Mouse (Mus musculus): ENCODE measurements around the gene Pgp. TPM values are rescaled to one million over a fixed set of nuclear protein-coding genes. Genes with fewer than 3 reads are reported as not detected.

The Pgp gene
- total and polyA plus RNA-seq, 3 experiments, result 13.3 to 58.3 (median 19.6) TPM

- Histone ChIP-seq H3K4me1 (ENCODE audit: insufficient read depth, low read depth, low read length) (no peaks in the 10 kb centered on the region; the same call in 1 of the 2 replicates), H3K27me3 (ENCODE audit: insufficient read depth, low read length) (peaks cover 50% of the 10 kb centered on the region), H3K36me3 (replicated peaks) (no peaks in the 10 kb centered on the region), H3K9me3 (replicated peaks) (no peaks in the 10 kb centered on the region), H3K4me3 (ENCODE audit: low read depth, low read length) (no peak overlapping the region)
- TF ChIP-seq POLR2AphosphoS5 (IDR thresholded peaks at IDR 0.05; ENCODE audit: insufficient replicate concordance, low read depth, low read length) (no peak), GATA1 (IDR thresholded peaks at IDR 0.05; ENCODE audit: borderline replicate concordance, low read length) (no peak), TAL1 (conservative IDR thresholded peaks at IDR 0.05; ENCODE audit: low read depth, low read length) (no peak), GATA2 (IDR thresholded peaks at IDR 0.05; ENCODE audit: borderline replicate concordance, low read depth, low read length) (no peak), CTCF (IDR thresholded peaks at IDR 0.05; ENCODE audit: low read depth, low read length) (no peak)
- ATAC-seq (ENCODE audit: extremely low read depth, insufficient number of reproducible peaks, low FRiP score, poor library complexity, severe bottlenecking) (no peak), DNase-seq (ENCODE audit: low spot score) (no peak)
These were observed 25.8 kb downstream of the Pgp start for GRCm38 (mm10) chr17:24496026-24496425.

DNA sequence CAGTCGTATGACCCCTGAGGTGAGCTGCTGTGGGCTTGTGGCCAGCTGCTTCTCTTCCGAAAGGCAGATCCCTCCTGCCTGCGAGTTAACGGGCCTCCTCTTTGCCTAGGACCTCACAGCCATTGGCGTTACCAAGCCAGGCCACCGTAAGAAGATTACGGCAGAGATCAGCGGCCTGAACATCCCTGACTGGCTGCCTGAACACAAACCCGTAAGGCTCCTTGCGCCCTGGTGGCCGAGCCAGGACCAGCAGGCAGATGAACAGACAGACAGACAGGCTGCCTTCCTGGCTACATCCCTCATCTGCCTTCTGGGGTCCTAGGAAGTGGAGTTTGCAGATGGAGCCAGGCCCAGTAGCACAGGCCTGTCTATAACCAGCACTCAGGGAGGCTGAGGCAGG is 32.0 kb downstream of the Pgp start:
- Histone ChIP-seq H3K9me3 (replicated peaks) (no peaks in the 10 kb centered on the region), H3K27me3 (ENCODE audit: insufficient read depth, low read length) (peaks cover 66% of the 10 kb centered on the region), H3K4me1 (ENCODE audit: insufficient read depth, low read depth, low read length) (peaks cover 11% of the 10 kb centered on the region; the same call in 1 of the 2 replicates), H3K4me3 (ENCODE audit: low read depth, low read length) (no peak overlapping the region), H3K36me3 (replicated peaks) (peaks cover 28% of the 10 kb centered on the region)
- TF ChIP-seq GATA1 (IDR thresholded peaks at IDR 0.05; ENCODE audit: borderline replicate concordance, low read length) (no peak), TAL1 (conservative IDR thresholded peaks at IDR 0.05; ENCODE audit: low read depth, low read length) (no peak), GATA2 (IDR thresholded peaks at IDR 0.05; ENCODE audit: borderline replicate concordance, low read depth, low read length) (no peak), CTCF (IDR thresholded peaks at IDR 0.05; ENCODE audit: low read depth, low read length) (no peak), POLR2AphosphoS5 (IDR thresholded peaks at IDR 0.05; ENCODE audit: insufficient replicate concordance, low read depth, low read length) (no peak)
- ATAC-seq (ENCODE audit: extremely low read depth, insufficient number of reproducible peaks, low FRiP score, poor library complexity, severe bottlenecking) (no peak), DNase-seq (ENCODE audit: low spot score) (no peak)

- Histone ChIP-seq H3K36me3 (replicated peaks) (peaks cover 46% of the 10 kb centered on the region), H3K4me1 (ENCODE audit: insufficient read depth, low read depth, low read length) (peaks cover 16% of the 10 kb centered on the region; the same call in 1 of the 2 replicates), H3K4me3 (ENCODE audit: low read depth, low read length) (no peak overlapping the region), H3K27me3 (ENCODE audit: insufficient read depth, low read length) (peaks cover 53% of the 10 kb centered on the region), H3K9me3 (replicated peaks) (no peaks in the 10 kb centered on the region)
- ATAC-seq (ENCODE audit: extremely low read depth, insufficient number of reproducible peaks, low FRiP score, poor library complexity, severe bottlenecking) (no peak), DNase-seq (ENCODE audit: low spot score) (no peak)
- TF ChIP-seq GATA2 (IDR thresholded peaks at IDR 0.05; ENCODE audit: borderline replicate concordance, low read depth, low read length) (no peak), POLR2AphosphoS5 (IDR thresholded peaks at IDR 0.05; ENCODE audit: insufficient replicate concordance, low read depth, low read length) (no peak), GATA1 (IDR thresholded peaks at IDR 0.05; ENCODE audit: borderline replicate concordance, low read length) (no peak), TAL1 (conservative IDR thresholded peaks at IDR 0.05; ENCODE audit: low read depth, low read length) (no peak), CTCF (IDR thresholded peaks at IDR 0.05; ENCODE audit: low read depth, low read length) (no peak)
These were observed 33.9 kb downstream of the Pgp start for GRCm38 (mm10) chr17:24504085-24504484.

DNA sequence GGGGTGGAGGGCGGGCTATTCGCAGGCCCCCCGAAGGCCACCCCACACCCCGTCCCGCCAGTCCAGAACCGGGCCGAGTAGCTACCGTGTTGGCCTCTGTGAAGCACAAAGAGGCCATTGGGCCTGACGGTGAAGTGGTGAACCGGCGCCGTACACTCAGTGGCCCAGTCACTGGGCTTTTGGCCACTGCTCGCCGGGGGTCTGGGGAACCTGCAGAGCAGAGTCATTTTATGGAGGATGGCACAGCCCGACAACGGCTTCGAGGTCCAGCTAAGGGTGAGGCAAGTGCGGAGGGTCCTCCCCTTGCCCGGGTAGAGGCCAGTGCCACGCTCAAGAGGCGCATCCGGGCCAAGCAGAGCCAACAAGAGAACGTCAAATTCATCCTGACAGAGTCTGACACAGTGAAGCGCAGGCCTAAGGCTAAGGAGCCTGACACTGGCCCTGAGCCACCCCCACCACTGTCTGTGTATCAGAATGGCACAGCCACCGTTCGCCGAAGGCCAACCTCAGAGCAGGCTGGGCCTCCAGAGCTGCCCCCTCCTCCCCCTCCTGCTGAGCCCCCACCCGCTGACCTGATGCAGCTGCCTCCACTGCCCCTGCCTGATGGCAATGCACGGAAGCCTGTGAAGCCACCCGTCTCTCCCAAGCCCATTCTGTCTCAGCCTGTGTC is 35.2 kb downstream of the Pgp start:
- peaks cover 41% of the 10 kb centered on the region for H3K27me3 ChIP-seq (ENCODE audit: insufficient read depth, low read length)
- H3K4me1 ChIP-seq (ENCODE audit: insufficient read depth, low read depth, low read length), result peaks cover 16% of the 10 kb centered on the region; the same call in 1 of the 2 replicates
- H3K9me3 ChIP-seq (replicated peaks), result no peaks in the 10 kb centered on the region
- H3K36me3 ChIP-seq (replicated peaks), result peaks cover 60% of the 10 kb centered on the region
- ATAC-seq (ENCODE audit: extremely low read depth, insufficient number of reproducible peaks, low FRiP score, poor library complexity, severe bottlenecking) (no peak), DNase-seq (ENCODE audit: low spot score) (no peak)
- no peak overlapping the region for H3K4me3 ChIP-seq (ENCODE audit: low read depth, low read length)
- TF ChIP-seq TAL1 (conservative IDR thresholded peaks at IDR 0.05; ENCODE audit: low read depth, low read length) (no peak), GATA2 (IDR thresholded peaks at IDR 0.05; ENCODE audit: borderline replicate concordance, low read depth, low read length) (no peak), CTCF (IDR thresholded peaks at IDR 0.05; ENCODE audit: low read depth, low read length) (no peak), GATA1 (IDR thresholded peaks at IDR 0.05; ENCODE audit: borderline replicate concordance, low read length) (no peak), POLR2AphosphoS5 (IDR thresholded peaks at IDR 0.05; ENCODE audit: insufficient replicate concordance, low read depth, low read length) (no peak)

DNA sequence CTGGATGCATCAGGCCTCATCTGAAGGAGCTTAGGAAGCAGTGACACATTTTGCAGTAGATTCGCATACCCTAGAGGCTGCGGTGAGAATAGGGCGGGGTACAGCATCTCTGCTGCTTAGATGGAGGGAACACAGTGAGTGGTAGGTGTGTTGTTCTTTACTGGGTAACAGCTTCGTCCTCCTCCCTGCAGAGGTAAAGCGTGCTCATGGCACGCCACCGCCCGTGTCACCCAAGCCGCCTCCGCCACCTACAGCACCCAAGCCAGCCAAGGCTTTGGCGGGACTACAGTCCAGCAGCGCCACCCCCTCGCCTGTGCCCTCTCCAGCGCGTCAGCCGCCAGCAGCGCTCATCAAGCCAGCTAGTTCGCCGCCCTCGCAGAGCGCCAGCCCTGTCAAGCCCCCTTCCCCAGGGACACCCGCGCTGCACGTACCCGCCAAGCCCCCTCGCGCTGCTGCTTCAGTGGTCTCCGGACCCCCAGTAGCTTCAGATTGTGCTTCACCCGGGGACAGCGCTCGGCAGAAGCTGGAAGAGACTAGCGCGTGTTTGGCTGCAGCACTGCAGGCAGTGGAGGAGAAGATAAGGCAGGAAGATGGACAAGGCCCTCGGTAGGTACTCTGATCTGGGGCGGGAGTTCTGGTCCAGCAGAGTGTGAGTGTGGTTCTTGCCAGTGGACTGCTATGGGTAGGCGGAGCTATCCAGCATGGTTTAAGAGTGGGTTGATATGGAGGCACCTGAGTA is 36.3 kb downstream of the Pgp start:
- TF ChIP-seq CTCF (IDR thresholded peaks at IDR 0.05; ENCODE audit: low read depth, low read length) (no peak), GATA1 (IDR thresholded peaks at IDR 0.05; ENCODE audit: borderline replicate concordance, low read length) (no peak), TAL1 (conservative IDR thresholded peaks at IDR 0.05; ENCODE audit: low read depth, low read length) (no peak), POLR2AphosphoS5 (IDR thresholded peaks at IDR 0.05; ENCODE audit: insufficient replicate concordance, low read depth, low read length) (no peak), GATA2 (IDR thresholded peaks at IDR 0.05; ENCODE audit: borderline replicate concordance, low read depth, low read length) (no peak)
- no peak overlapping the region for H3K4me3 ChIP-seq (ENCODE audit: low read depth, low read length)
- H3K4me1 ChIP-seq (ENCODE audit: insufficient read depth, low read depth, low read length), result 0 out of 2 replicates have a peak, but pooled peaks cover 14% of the 10 kb centered on the region
- ATAC-seq (ENCODE audit: extremely low read depth, insufficient number of reproducible peaks, low FRiP score, poor library complexity, severe bottlenecking) (no peak), DNase-seq (ENCODE audit: low spot score) (no peak)
- peaks cover 30% of the 10 kb centered on the region for H3K27me3 ChIP-seq (ENCODE audit: insufficient read depth, low read length)
- H3K36me3 ChIP-seq (replicated peaks), result peaks cover 70% of the 10 kb centered on the region
- no peaks in the 10 kb centered on the region for H3K9me3 ChIP-seq (replicated peaks)

- Histone ChIP-seq H3K36me3 (replicated peaks) (peaks cover 77% of the 10 kb centered on the region), H3K27me3 (ENCODE audit: insufficient read depth, low read length) (peaks cover 23% of the 10 kb centered on the region), H3K9me3 (replicated peaks) (no peaks in the 10 kb centered on the region), H3K4me1 (ENCODE audit: insufficient read depth, low read depth, low read length) (0 out of 2 replicates have a peak, but pooled peaks cover 8% of the 10 kb centered on the region), H3K4me3 (ENCODE audit: low read depth, low read length) (no peak overlapping the region)
- no peak for DNase-seq (ENCODE audit: low spot score)
- no peak for TF ChIP-seq GATA1 (IDR thresholded peaks at IDR 0.05; ENCODE audit: borderline replicate concordance, low read length)
- TF ChIP-seq POLR2AphosphoS5 (IDR thresholded peaks at IDR 0.05; ENCODE audit: insufficient replicate concordance, low read depth, low read length), result no peak
- no peak for TF ChIP-seq GATA2 (IDR thresholded peaks at IDR 0.05; ENCODE audit: borderline replicate concordance, low read depth, low read length)
- no peak for TF ChIP-seq TAL1 (conservative IDR thresholded peaks at IDR 0.05; ENCODE audit: low read depth, low read length)
- no peak for TF ChIP-seq CTCF (IDR thresholded peaks at IDR 0.05; ENCODE audit: low read depth, low read length)
- ATAC-seq (ENCODE audit: extremely low read depth, insufficient number of reproducible peaks, low FRiP score, poor library complexity, severe bottlenecking), result no peak
These were observed 37.0 kb downstream of the Pgp start for GRCm38 (mm10) chr17:24507129-24507664.
